Mouse (Mus musculus) forebrain, embryonic 15.5 days (tissue): ENCODE results near the gene Vsir. TPM values are rescaled to one million over a fixed set of nuclear protein-coding genes. Genes with fewer than 3 reads are reported as not detected.

Source experiments
- ATAC-seq: fragments of 200-750 bp; cut with Nextera tagmentation; replicated peaks from 2 replicates; pipeline ENCODE4 v1.8.0; 2017; ENCODE audit warnings: mild to moderate bottlenecking, moderate TSS enrichment, moderate library complexity
- H3K27ac ChIP-seq: fragments of 300-500 bp; sonication (generic); replicated peaks from 2 replicates; pipeline ENCODE4 v1.5.1; 2015; ENCODE audit warnings: mild to moderate bottlenecking, inconsistent platforms
- H3K27me3 ChIP-seq: fragments of 300-500 bp; sonication (generic); 2 replicates; pipeline ENCODE4 v1.6.1; 2015; ENCODE audit warnings: inconsistent platforms
- H3K36me3 ChIP-seq: fragments of 300-500 bp; sonication (generic); 2 replicates; pipeline ENCODE4 v1.6.1; 2015; ENCODE audit warnings: mild to moderate bottlenecking, inconsistent platforms
- H3K4me1 ChIP-seq: fragments of 300-500 bp; sonication (generic); 2 replicates; pipeline ENCODE4 v1.6.1; 2015; ENCODE audit warnings: inconsistent platforms
- H3K4me2 ChIP-seq: fragments of 300-500 bp; sonication (generic); replicated peaks from 2 replicates; pipeline ENCODE4 v1.6.1; 2015; ENCODE audit warnings: mild to moderate bottlenecking, inconsistent platforms
- H3K4me3 ChIP-seq: fragments of 300-500 bp; sonication (generic); 2 replicates; pipeline ENCODE4 v1.5.1; 2015; ENCODE audit warnings: mild to moderate bottlenecking, inconsistent platforms
- H3K9ac ChIP-seq: fragments of 300-500 bp; sonication (generic); replicated peaks from 2 replicates; pipeline ENCODE4 v1.6.1; 2015; ENCODE audit warnings: mild to moderate bottlenecking, inconsistent platforms
- H3K9me3 ChIP-seq: fragments of 300-500 bp; sonication (generic); 2 replicates; pipeline ENCODE4 v1.6.1; 2016; ENCODE audit warnings: inconsistent platforms
- WGBS: fragments of 180-500 bp; shearing (Covaris S2); methylation state at CpG from one replicate; pipeline ENCODE4 v1.1.7; 2015; ENCODE audit warnings: mixed read lengths; 5-methylcytosine and 5-hydroxymethylcytosine counted together
- polyA plus RNA-seq: library from polyadenylated mRNA; unstranded; fragments of >200 nt; fragmentation: Nextera tagmentation; extraction: Ambion mirVana; gene quantifications from 2 replicates; pipeline ENCODE4 v1.2.1, GENCODE M21; 2015

The Vsir gene
- polyA plus RNA-seq, result 1.4 and 2.4 TPM in 2 replicates

GRCm38 (mm10) chr10:60346701-60347405 is at the start of gene Vsir:
Vsir (plus strand) TSS chr10:60346851.
- H3K27me3 ChIP-seq, result peaks cover 18% of the 10 kb centered on the region
- peak within 1 kb of the TSS; percentile 34 for H3K4me2 ChIP-seq
- WGBS, result 1% methylated on average over 37 of the region's 37 CpGs
- peak within 1 kb of the TSS; percentile 16 for H3K4me3 ChIP-seq
- 0 out of 2 replicates have a peak, but pooled peaks have one; percentile 29 for ATAC-seq
- no peak within 1 kb of the TSS for H3K27ac ChIP-seq
- H3K4me1 ChIP-seq, result peaks cover 20% of the 10 kb centered on the region
- H3K36me3 ChIP-seq, result no peaks in the 10 kb centered on the region
- no peaks in the 10 kb centered on the region for H3K9me3 ChIP-seq
- no peak within 1 kb of the TSS for H3K9ac ChIP-seq

GRCm38 (mm10) chr10:60299636-60300035 is 47.0 kb upstream of the Vsir start:
- H3K9ac ChIP-seq, result no peak overlapping the region
- 95% methylated on average over 12 of the region's 12 CpGs for WGBS
- H3K4me1 ChIP-seq, result no peaks in the 10 kb centered on the region
- no peak for ATAC-seq
- H3K36me3 ChIP-seq, result peaks cover 55% of the 10 kb centered on the region
- no peak overlapping the region for H3K4me3 ChIP-seq
- no peaks in the 10 kb centered on the region for H3K9me3 ChIP-seq
- H3K27me3 ChIP-seq, result no peaks in the 10 kb centered on the region
- no peak overlapping the region for H3K27ac ChIP-seq
- no peak overlapping the region for H3K4me2 ChIP-seq

GRCm38 (mm10) chr10:60303419-60303818 is 43.2 kb upstream of the Vsir start:
- H3K4me1 ChIP-seq, result no peaks in the 10 kb centered on the region
- no peak overlapping the region for H3K27ac ChIP-seq
- H3K36me3 ChIP-seq, result peaks cover 33% of the 10 kb centered on the region
- ATAC-seq, result no peak
- H3K4me2 ChIP-seq, result no peak overlapping the region
- no peaks in the 10 kb centered on the region for H3K27me3 ChIP-seq
- H3K4me3 ChIP-seq, result no peak overlapping the region
- WGBS, result 85% methylated on average over 17 of the region's 17 CpGs
- no peaks in the 10 kb centered on the region for H3K9me3 ChIP-seq
- H3K9ac ChIP-seq, result no peak overlapping the region

- Histone ChIP-seq H3K36me3 (peaks cover 19% of the 10 kb centered on the region), H3K9ac (no peak overlapping the region), H3K9me3 (no peaks in the 10 kb centered on the region), H3K27me3 (no peaks in the 10 kb centered on the region), H3K4me2 (no peak overlapping the region), H3K4me1 (no peaks in the 10 kb centered on the region), H3K4me3 (no peak overlapping the region), H3K27ac (no peak overlapping the region)
- peak; percentile 85 for ATAC-seq
- 65% methylated on average over 15 of the region's 15 CpGs for WGBS
Measured at GRCm38 (mm10) chr10:60304854-60305628, 41.6 kb upstream of the Vsir start.

- ATAC-seq, result no peak
- no peaks in the 10 kb centered on the region for H3K9me3 ChIP-seq
- no peak overlapping the region for H3K4me2 ChIP-seq
- no peak overlapping the region for H3K27ac ChIP-seq
- H3K9ac ChIP-seq, result no peak overlapping the region
- H3K36me3 ChIP-seq, result no peaks in the 10 kb centered on the region
- no peak overlapping the region for H3K4me3 ChIP-seq
- no peaks in the 10 kb centered on the region for H3K4me1 ChIP-seq
- 90% methylated on average over 13 of the region's 13 CpGs for WGBS
- H3K27me3 ChIP-seq, result no peaks in the 10 kb centered on the region
Measured at GRCm38 (mm10) chr10:60310629-60311028, 36.0 kb upstream of the Vsir start.

GRCm38 (mm10) chr10:60313606-60314005 is 33.0 kb upstream of the Vsir start:
- Histone ChIP-seq H3K36me3 (no peaks in the 10 kb centered on the region), H3K27ac (no peak overlapping the region), H3K4me3 (no peak overlapping the region), H3K4me1 (no peaks in the 10 kb centered on the region), H3K9ac (no peak overlapping the region), H3K9me3 (no peaks in the 10 kb centered on the region), H3K27me3 (no peaks in the 10 kb centered on the region), H3K4me2 (no peak overlapping the region)
- WGBS, result 91% methylated on average over 5 of the region's 5 CpGs
- no peak for ATAC-seq

GRCm38 (mm10) chr10:60316166-60316565 is 30.5 kb upstream of the Vsir start:
- 90% methylated on average over 4 of the region's 4 CpGs for WGBS
- no peaks in the 10 kb centered on the region for H3K4me1 ChIP-seq

GRCm38 (mm10) chr10:60328963-60329650 is 17.5 kb upstream of the Vsir start:
- Histone ChIP-seq H3K4me1 (peaks cover 4% of the 10 kb centered on the region), H3K27ac (no peak overlapping the region), H3K36me3 (no peaks in the 10 kb centered on the region), H3K27me3 (no peaks in the 10 kb centered on the region), H3K9me3 (no peaks in the 10 kb centered on the region), H3K9ac (no peak overlapping the region), H3K4me2 (no peak overlapping the region), H3K4me3 (no peak overlapping the region)
- 76% methylated on average over 11 of the region's 11 CpGs for WGBS
- no peak for ATAC-seq

More at GRCm38 (mm10) chr10:60316166-60316565, 30.5 kb upstream of the Vsir start:
- H3K4me2 ChIP-seq, result no peak overlapping the region
- H3K4me3 ChIP-seq, result no peak overlapping the region
- H3K27ac ChIP-seq, result no peak overlapping the region
- no peaks in the 10 kb centered on the region for H3K36me3 ChIP-seq
- H3K9me3 ChIP-seq, result no peaks in the 10 kb centered on the region
- H3K27me3 ChIP-seq, result no peaks in the 10 kb centered on the region
- no peak for ATAC-seq
- H3K9ac ChIP-seq, result no peak overlapping the region

- Histone ChIP-seq H3K36me3 (no peaks in the 10 kb centered on the region), H3K9ac (no peak overlapping the region), H3K4me3 (no peak overlapping the region), H3K4me1 (no peaks in the 10 kb centered on the region), H3K27ac (no peak overlapping the region), H3K27me3 (no peaks in the 10 kb centered on the region), H3K4me2 (no peak overlapping the region), H3K9me3 (no peaks in the 10 kb centered on the region)
- ATAC-seq, result no peak
- 90% methylated on average over 7 of the region's 7 CpGs for WGBS
Measured at GRCm38 (mm10) chr10:60334583-60334982, 12.1 kb upstream of the Vsir start.

GRCm38 (mm10) chr10:60335021-60335420 is 11.6 kb upstream of the Vsir start:
- ATAC-seq, result no peak
- WGBS, result 91% methylated on average over 4 of the region's 4 CpGs

GRCm38 (mm10) chr10:60341528-60341927 is 5.1 kb upstream of the Vsir start:
- no peak overlapping the region for H3K4me2 ChIP-seq
- no peak overlapping the region for H3K9ac ChIP-seq
- ATAC-seq, result no peak
- no peak overlapping the region for H3K4me3 ChIP-seq
- no peak overlapping the region for H3K27ac ChIP-seq
- peaks cover 4% of the 10 kb centered on the region for H3K4me1 ChIP-seq
- H3K36me3 ChIP-seq, result no peaks in the 10 kb centered on the region
- 77% methylated on average over 9 of the region's 9 CpGs for WGBS
- peaks cover 5% of the 10 kb centered on the region; the same call in 1 of the 2 replicates for H3K27me3 ChIP-seq
- H3K9me3 ChIP-seq, result no peaks in the 10 kb centered on the region

More at GRCm38 (mm10) chr10:60335021-60335420, 11.6 kb upstream of the Vsir start:
- Histone ChIP-seq H3K4me2 (no peak overlapping the region), H3K36me3 (no peaks in the 10 kb centered on the region), H3K27me3 (no peaks in the 10 kb centered on the region), H3K27ac (no peak overlapping the region), H3K4me3 (no peak overlapping the region), H3K9me3 (no peaks in the 10 kb centered on the region), H3K9ac (no peak overlapping the region), H3K4me1 (no peaks in the 10 kb centered on the region)

- ATAC-seq, result no peak
- 80% methylated on average over 3 of the region's 3 CpGs for WGBS
- peaks cover 10% of the 10 kb centered on the region for H3K4me1 ChIP-seq
- H3K36me3 ChIP-seq, result no peaks in the 10 kb centered on the region
- H3K27me3 ChIP-seq, result peaks cover 18% of the 10 kb centered on the region
- H3K27ac ChIP-seq, result no peak overlapping the region
- no peak overlapping the region for H3K4me2 ChIP-seq
- no peaks in the 10 kb centered on the region for H3K9me3 ChIP-seq
- no peak overlapping the region for H3K4me3 ChIP-seq
- H3K9ac ChIP-seq, result no peak overlapping the region
Measured at GRCm38 (mm10) chr10:60344111-60344510, 2.5 kb upstream of the Vsir start.
